Mouse (Mus musculus): ENCODE data around the gene Paqr5.

DNA sequence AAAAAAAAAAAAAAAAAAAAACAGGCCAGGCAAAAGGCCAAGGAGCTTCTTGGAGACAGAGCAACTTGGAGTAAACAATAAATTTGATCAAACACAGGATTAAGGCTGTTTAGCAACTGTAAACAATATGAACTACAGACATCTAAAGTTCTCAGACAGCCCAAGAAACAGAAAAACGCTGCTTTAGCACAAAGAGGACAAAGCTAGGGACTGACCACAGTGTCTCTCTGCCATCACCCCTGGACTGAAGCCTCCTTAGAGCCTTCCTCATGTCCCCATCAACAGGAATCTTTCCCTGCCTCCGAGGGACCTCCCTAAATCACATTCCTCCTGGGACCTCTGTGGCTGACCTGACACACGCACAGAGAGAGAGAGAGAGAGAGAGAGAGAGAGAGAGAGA is 35.9 kb downstream of the Paqr5 start:
- TF ChIP-seq CTCF (IDR thresholded peaks at IDR 0.05; ENCODE audit: low read depth, low read length) (no peak), EP300 (IDR thresholded peaks at IDR 0.05; ENCODE audit: insufficient read depth, low read depth, low read length) (no peak)

All from ES-Bruce4 (cell line).